Mouse (Mus musculus): ENCODE data around the gene 1500009L16Rik.
A peak's percentile ranks its signal among the peaks of the same experiment; 100 is the strongest.

1500009L16Rik gene

DNA sequence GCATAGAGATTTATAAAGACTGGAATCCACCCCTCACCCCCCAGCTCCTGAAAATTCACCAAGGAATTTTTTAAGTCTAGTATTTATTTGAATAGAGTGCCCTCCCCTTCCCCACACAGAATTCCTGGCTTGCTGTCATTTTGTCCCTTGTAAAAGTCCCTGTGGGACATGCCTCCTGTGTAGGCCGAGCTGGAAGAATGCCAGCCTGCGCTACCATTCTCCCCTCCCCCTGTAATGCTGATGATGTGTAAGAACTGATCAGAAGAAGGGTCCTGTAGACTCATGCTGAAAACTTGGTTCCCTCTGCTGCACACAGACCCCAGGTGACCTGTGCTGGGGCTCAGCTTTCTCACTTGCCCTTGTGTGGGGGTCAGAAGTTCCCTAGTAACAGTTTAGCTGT, 37.9 kb downstream of the 1500009L16Rik start:
- no peak for DNase-seq (ENCODE audit: low spot score)

GRCm38 (mm10) chr10:83763891-83764290, 41.2 kb downstream of the 1500009L16Rik start:
- DNase-seq (ENCODE audit: low spot score): no peak

DNA sequence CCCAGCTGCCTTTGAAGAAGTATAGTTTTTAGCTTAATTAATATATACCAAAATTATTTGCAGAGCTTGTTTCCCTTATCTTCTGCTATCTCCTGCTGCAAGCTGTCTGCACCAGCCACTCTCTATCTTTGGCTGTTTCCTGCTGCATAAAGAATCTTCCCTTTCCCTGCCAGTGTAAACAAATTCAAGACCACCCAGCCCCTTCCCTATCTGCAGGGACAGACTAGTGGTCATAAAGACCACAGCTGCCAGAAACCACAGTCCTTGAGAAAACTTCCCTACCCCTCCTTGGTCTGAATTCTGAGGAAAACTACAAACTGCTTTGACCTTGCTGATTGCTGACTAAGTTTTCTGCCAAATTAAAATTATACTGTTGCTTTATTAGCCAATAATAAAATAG, 44.2 kb downstream of the 1500009L16Rik start:
- no peak for DNase-seq (ENCODE audit: low spot score)

DNA sequence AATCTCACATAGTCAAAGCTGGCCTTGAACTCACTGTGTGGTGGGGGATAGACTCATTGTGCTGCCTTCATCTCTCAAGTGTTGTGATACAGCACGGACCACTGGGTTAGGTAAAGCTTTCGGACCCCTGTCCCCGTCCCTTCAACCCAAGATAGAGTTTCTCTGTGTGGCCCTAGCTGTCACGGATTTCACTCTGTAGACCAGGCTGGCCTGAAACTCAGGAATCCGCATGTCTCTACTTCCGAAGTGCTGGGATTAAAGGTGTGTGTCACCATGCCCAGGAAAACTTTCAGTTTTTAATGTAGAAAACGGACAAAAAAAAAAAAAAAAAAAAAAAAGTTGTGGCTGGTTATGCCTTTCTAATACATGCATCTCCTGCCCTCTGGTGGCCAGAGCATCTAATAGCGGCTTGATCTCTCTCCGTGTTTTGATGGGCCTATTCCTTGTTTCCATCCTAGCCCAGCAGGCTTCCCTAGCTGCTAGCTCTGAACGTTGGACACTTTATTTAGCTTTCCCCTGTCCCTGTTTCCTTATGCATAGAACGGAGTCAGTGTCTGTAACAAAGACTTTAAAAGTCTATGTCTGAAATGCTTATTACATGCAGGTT, 53.7 kb downstream of the 1500009L16Rik start:
- DNase-seq (ENCODE audit: low spot score): peak; percentile 84

- DNase-seq (ENCODE audit: low spot score): no peak
These were observed 54.6 kb downstream of the 1500009L16Rik start for GRCm38 (mm10) chr10:83777253-83777652.

GRCm38 (mm10) chr10:83781854-83782253, 59.2 kb downstream of the 1500009L16Rik start:
- no peak for DNase-seq (ENCODE audit: low spot score)

DNA sequence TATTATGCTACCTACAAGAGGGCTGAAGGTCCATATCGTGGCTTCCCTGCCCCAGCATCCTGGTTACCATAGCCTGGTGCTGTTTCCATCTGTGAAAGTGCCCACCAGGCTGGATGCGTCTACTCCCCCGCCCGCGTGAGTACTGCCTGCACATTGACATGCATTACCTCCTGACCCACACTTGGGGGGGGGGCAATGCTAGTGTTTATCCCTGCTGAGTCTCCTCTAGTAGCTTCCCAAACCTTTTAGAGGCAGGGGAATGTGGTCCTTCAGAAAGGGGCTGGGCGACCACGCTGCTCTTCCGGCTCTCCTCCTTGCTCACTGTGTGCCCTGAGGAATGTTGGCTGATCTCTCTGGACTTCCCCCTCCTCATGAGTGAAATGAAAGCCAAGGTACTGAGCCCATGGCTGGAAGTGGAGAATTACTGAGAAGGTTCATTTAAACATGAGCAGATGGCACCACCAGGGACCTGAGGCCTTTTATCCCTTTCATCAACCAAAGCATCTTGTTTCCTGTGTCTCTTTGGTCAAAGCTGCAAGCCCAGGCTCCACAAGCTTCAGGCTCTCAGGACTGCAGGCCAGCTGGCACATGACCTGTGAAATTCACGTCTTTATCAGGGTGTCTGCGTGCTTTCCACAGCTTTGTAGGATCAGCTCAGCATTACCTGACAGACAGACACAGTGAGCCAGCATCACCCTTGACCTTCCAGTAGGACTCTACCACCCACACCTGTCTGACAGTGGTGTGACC, 59.9 kb downstream of the 1500009L16Rik start:
- no peak for DNase-seq (ENCODE audit: low spot score)

DNA sequence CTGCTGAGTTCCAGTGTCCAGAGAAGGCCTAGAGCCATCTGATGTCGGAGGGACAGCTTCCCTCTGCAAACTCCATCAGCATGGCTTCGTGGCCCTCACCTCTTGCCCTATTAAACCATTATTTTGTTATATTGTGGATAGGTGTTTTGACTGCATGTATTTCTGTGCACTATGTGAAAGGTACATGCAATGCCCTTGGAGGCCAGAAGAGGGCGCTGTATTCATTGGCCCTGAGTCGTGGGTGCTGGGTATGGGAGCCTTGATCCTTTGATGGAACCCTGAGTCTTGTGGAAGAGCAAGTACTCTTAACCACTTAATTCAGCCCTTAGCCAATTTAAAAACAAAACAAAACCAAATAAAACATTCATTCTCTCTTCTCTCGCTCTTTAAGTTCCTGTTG, 62.3 kb downstream of the 1500009L16Rik start:
- DNase-seq (ENCODE audit: low spot score): peak; percentile 61

GRCm38 (mm10) chr10:83785627-83786392, 63.1 kb downstream of the 1500009L16Rik start:
- DNase-seq (ENCODE audit: low spot score): no peak

- no peak for DNase-seq (ENCODE audit: low spot score)
These were observed 72.4 kb downstream of the 1500009L16Rik start for GRCm38 (mm10) chr10:83795088-83795487.

DNA sequence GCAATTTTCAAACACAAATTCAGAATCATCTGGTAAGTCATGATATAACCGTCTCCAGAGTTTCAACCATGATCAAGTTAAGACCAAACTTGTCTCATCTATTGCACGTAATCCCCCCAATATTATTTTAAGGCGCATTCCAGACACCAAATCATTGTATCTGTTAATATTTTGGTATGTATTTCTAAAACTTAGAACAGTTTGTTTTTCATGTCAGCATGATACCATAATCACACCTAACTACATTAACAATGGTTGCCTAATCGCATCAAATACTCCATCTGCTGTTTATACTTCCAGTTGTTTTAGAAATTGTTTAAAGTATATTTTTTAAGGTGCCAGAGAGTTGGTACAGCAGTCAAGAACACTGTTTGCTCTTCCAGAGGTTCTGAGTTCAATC, 72.8 kb downstream of the 1500009L16Rik start:
- DNase-seq (ENCODE audit: low spot score): no peak

- DNase-seq (ENCODE audit: low spot score): no peak
These were observed 81.4 kb downstream of the 1500009L16Rik start for GRCm38 (mm10) chr10:83804021-83804420.

- DNase-seq (ENCODE audit: low spot score): no peak
These were observed 82.6 kb downstream of the 1500009L16Rik start for GRCm38 (mm10) chr10:83805201-83805718.

DNA sequence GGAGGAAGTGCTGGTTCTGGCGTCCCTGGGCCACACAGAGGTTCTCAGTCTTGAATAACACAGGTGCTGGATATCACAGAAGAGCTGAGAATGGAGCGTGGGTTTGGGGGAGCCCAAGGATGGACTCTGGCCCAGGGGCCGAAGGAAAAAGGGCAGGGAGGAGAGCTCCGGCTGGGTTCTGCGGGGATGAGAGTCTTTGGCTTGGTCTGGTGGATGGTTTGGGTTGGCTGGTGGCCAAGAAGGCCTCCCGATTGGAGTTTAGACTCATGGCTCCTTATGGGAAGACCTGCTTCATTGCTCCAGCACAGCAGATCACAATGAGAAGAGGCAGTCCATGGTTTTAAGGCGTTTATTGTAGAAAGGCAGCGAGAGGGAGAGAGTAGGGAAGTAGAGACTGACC, 84.6 kb downstream of the 1500009L16Rik start:
- DNase-seq (ENCODE audit: low spot score): peak; percentile 52
